Mouse (Mus musculus) megakaryocyte, embryonic 14.5 days (primary cell): Measurements from ENCODE around the gene Iqck.

Experiments
- FLI1 ChIP-seq: IDR thresholded peaks from 2 replicates; pipeline ENCODE4 v1.6.1; 2012; ENCODE audit warnings: low read length, inconsistent platforms, mixed read lengths
- GATA1 ChIP-seq: IDR thresholded peaks from 3 replicates; pipeline ENCODE4 v1.6.1; 2012; ENCODE audit warnings: mixed read lengths, low read length, inconsistent platforms, borderline replicate concordance

DNA sequence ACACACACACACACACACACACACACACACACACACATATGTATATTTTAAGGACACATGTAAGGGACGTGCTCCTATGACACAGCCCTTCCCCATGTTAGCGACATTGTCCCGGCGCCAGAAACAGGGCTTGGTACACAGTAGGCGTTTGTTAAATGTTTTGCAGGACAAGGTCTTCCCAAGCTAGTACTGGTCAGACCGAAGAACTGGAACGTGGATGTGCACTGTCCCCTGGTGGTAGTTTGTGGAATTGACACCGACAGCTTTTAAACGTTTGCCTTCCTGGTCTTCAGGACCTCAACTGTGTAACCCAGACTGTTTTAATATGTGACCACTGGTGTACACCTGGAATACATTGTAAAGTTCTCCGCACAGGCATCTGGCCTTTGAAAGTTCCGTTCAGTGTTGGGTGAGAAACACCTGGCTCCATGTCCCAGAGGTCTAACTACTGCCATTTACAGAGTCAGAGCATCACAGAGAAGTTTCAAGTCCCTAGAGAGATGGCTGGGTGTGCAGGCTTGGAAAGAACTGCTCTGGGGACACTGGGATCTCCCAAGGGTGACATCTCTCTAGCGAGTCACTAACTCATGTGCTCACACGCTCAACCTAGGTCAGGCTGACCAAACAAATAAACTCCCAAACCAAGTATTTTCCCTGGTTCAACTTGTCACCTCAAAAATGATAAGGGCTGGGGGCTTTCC lies 140.7 kb downstream of the Iqck start:
- TF ChIP-seq GATA1: no peak
- no peak for TF ChIP-seq FLI1
